Mouse (Mus musculus) ES-E14 (cell line): Measurements from ENCODE around the gene Fcrlb. TPM values are rescaled to one million over a fixed set of nuclear protein-coding genes. Genes with fewer than 3 reads are reported as not detected.

Experiments
- DNase-seq: peaks from one replicate; pipeline ENCODE4 v3.0.0-alpha.2; 2013; ENCODE audit warnings: low read depth, low spot score
- H3K27ac ChIP-seq: 2 replicates; pipeline ENCODE4 v1.5.1; 2012; ENCODE audit warnings: low read depth, mild to moderate bottlenecking, low read length, moderate library complexity, mixed read lengths; ENCODE audit not compliant: poor library complexity, insufficient read depth, severe bottlenecking
- H3K36me3 ChIP-seq: 2 replicates; pipeline ENCODE4 v1.6.1; 2012; ENCODE audit warnings: mild to moderate bottlenecking, low read length, moderate library complexity, mixed read lengths; ENCODE audit not compliant: control insufficient read depth, poor library complexity, insufficient read depth, severe bottlenecking
- H3K4me1 ChIP-seq, 2 experiments: fragments of 150-350 bp in 1 of 2; sonication (generic) in 1 of 2; 2 replicates each; pipeline ENCODE4 v1.6.1; 2012; ENCODE audit warnings: low read length in 2 of 2, mild to moderate bottlenecking in 1 of 2, mixed read lengths in 1 of 2; ENCODE audit not compliant: control insufficient read depth in 2 of 2, insufficient read depth in 2 of 2, poor library complexity in 1 of 2
- H3K4me3 ChIP-seq, 2 experiments: fragments of 150-350 bp in 1 of 2; sonication (generic) in 1 of 2; 2 replicates each; pipeline ENCODE4 v1.5.1; 2012; ENCODE audit warnings: low read length in 2 of 2, low read depth in 1 of 2, mild to moderate bottlenecking in 1 of 2, mixed read lengths in 1 of 2; ENCODE audit not compliant: insufficient read depth in 1 of 2, poor library complexity in 1 of 2, severe bottlenecking in 1 of 2
- H3K9ac ChIP-seq: 2 replicates; pipeline ENCODE4 v1.6.1; 2012; ENCODE audit warnings: low read depth, mild to moderate bottlenecking, low read length, mixed read lengths; ENCODE audit not compliant: poor library complexity, insufficient read depth, severe bottlenecking
- H3K9me3 ChIP-seq: fragments of 150-350 bp; sonication (generic); 2 replicates; pipeline ENCODE4 v1.6.1; 2012; ENCODE audit warnings: low read depth, mild to moderate bottlenecking, low read length; ENCODE audit not compliant: control insufficient read depth, insufficient read depth
- CHD2 ChIP-seq: IDR thresholded peaks from 2 replicates; pipeline ENCODE4 v1.6.1; 2014; ENCODE audit warnings: mild to moderate bottlenecking, low read depth, low read length, inconsistent platforms
- HCFC1 ChIP-seq: IDR thresholded peaks from 2 replicates; pipeline ENCODE4 v1.6.1; 2012; ENCODE audit warnings: low read length, inconsistent platforms, borderline replicate concordance; ENCODE audit not compliant: insufficient read depth
- MAFK ChIP-seq: IDR thresholded peaks from 2 replicates; pipeline ENCODE4 v1.6.1; 2014; ENCODE audit warnings: mild to moderate bottlenecking, low read depth, low read length, inconsistent platforms; ENCODE audit not compliant: insufficient read depth
- ZC3H11A ChIP-seq: IDR thresholded peaks from 2 replicates; pipeline ENCODE4 v1.6.1; 2012; ENCODE audit warnings: low read depth, mild to moderate bottlenecking, inconsistent platforms, low read length, borderline replicate concordance
- ZNF384 ChIP-seq: IDR thresholded peaks from 2 replicates; pipeline ENCODE4 v1.6.1; 2012; ENCODE audit warnings: low read depth, low read length, inconsistent platforms
- in situ Hi-C, 2 experiments: fragments of 600-800 bp; cut with MboI; formaldehyde crosslinking; loops; one replicate each; pipeline ENCODE4 v1.15.1; 2025; ENCODE audit warnings: low sequenced_read_pairs in 2 of 2, inconsistent platforms in 1 of 2; ENCODE audit not compliant: unreplicated experiment in 2 of 2
- total RNA-seq: library from RNA; depleted of rRNA; stranded (reverse); fragments of 300-350 nt; gene quantifications from 2 replicates; pipeline ENCODE4 v1.2.3, GENCODE M21; 2012

Fcrlb gene
- total RNA-seq, 1 experiment = not detected

DNA sequence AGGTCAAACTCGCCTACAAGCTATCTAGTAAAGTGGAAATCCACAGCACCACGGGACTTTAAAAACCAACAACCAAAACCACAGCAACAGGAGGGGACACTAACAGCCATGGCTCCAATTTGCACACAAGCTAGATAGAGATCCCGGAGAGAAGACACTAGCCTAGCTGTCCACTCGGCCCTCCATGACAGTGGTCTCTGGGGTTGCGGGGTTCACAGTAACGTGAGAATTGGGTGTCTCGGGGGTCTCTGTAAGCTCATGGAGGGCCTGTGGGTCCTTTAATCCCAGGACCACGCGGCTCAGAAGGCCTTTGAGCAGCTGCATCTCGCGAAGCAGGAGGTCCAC lies 5.7 kb downstream of the Fcrlb start:
- H3K36me3 ChIP-seq = no peaks in the 10 kb centered on the region
- peak overlapping the region; percentile 61 to 68; a peak in 3 of 4 replicates for H3K4me3 ChIP-seq
- DNase-seq = no peak
- peaks cover 2 to 4% of the 10 kb centered on the region in 2 experiments; a peak in 1 of 4 replicates for H3K4me1 ChIP-seq
- in situ Hi-C loops = no loop called here
- H3K27ac ChIP-seq = no peak overlapping the region
- H3K9ac ChIP-seq = no peak overlapping the region; the same call in 1 of the 2 replicates
- TF ChIP-seq MAFK = no peak
- no peak for TF ChIP-seq CHD2
- TF ChIP-seq ZNF384 = no peak
- TF ChIP-seq ZC3H11A = no peak
- no peak for TF ChIP-seq HCFC1
- H3K9me3 ChIP-seq = no peaks in the 10 kb centered on the region

- in situ Hi-C loops = no loop called here
- no peak for DNase-seq
- peaks cover 2 to 3% of the 10 kb centered on the region in 2 experiments; a peak in 1 of 4 replicates for H3K4me1 ChIP-seq
- no peaks in the 10 kb centered on the region for H3K9me3 ChIP-seq
- H3K27ac ChIP-seq = no peak overlapping the region
- H3K4me3 ChIP-seq = no peak overlapping the region
- H3K36me3 ChIP-seq = no peaks in the 10 kb centered on the region
- H3K9ac ChIP-seq = no peak overlapping the region
- TF ChIP-seq HCFC1 = no peak
- no peak for TF ChIP-seq CHD2
- TF ChIP-seq MAFK = no peak
- no peak for TF ChIP-seq ZC3H11A
- TF ChIP-seq ZNF384 = no peak
Observed at GRCm38 (mm10) chr1:170903485-170903884, 9.3 kb downstream of the Fcrlb start.

GRCm38 (mm10) chr1:170901536-170902238 lies 11.1 kb downstream of the Fcrlb start:
- Histone ChIP-seq H3K36me3 (no peaks in the 10 kb centered on the region), H3K9ac (peak overlapping the region; percentile 4; the same call in 1 of the 2 replicates), H3K4me3 (no peak overlapping the region), H3K27ac (no peak overlapping the region), H3K9me3 (no peaks in the 10 kb centered on the region), H3K4me1 (peaks cover 0 to 7% of the 10 kb centered on the region in 2 experiments; a peak in 1 of 4 replicates)
- TF ChIP-seq ZC3H11A = peak; percentile 64; the same call in 1 of the 2 replicates
- no peak for TF ChIP-seq CHD2
- in situ Hi-C loops = no loop called here
- DNase-seq = peak; percentile 89

DNA sequence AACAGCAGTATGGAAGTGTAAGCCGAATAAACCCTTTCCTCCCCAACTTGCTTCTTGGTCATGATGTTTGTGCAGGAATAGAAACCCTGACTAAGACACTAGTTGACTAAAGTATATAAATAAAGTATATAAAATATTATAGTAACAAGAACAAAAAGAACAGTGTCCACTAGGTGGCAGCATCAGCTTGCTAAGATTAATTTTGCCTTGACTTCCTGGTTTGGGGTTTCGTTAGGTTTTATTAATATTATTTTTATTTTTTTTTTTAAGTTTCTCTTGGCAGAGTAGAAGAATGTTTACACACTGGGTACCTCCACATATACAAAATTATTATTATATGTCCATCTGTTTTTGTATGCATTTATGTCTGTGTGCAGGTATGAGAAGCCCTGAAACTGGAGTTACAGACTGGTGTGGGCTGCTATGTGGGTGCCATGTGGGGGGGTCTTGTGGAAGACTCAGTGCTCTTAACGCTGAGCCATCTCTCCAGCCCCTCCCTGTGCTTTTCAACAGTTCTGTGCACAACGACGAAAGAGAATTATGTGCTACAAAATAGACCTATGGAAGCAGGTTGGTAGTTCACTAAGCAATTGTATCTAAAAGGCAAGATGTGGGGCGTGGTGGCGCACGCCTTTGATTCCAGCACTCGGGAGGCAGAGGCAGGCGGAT lies 11.8 kb downstream of the Fcrlb start:
- DNase-seq = no peak
- Histone ChIP-seq H3K9me3 (no peaks in the 10 kb centered on the region), H3K4me3 (no peak overlapping the region), H3K27ac (no peak overlapping the region), H3K9ac (no peak overlapping the region), H3K4me1 (peaks cover 0 to 8% of the 10 kb centered on the region in 2 experiments; a peak in 2 of 4 replicates), H3K36me3 (no peaks in the 10 kb centered on the region)
- in situ Hi-C loops = no loop called here
- TF ChIP-seq ZC3H11A (no peak), HCFC1 (no peak), CHD2 (no peak), MAFK (no peak), ZNF384 (no peak)
